Mouse (Mus musculus) spleen, adult 2 months (tissue): Measurements from ENCODE around the gene Fastk. TPM values are rescaled to one million over a fixed set of nuclear protein-coding genes. Genes with fewer than 3 reads are reported as not detected.

Experiments
- DNase-seq, 2 experiments: peaks; one replicate each; pipeline versions ENCODE4 v3.0.0 to v3.0.0-alpha.2; 2012 to 2021; ENCODE audit warnings: low spot score in 2 of 2, low read depth in 1 of 2
- H3K27ac ChIP-seq: fragments of 200-500 bp; 2 replicates; pipeline ENCODE4 v1.5.1; 2012; ENCODE audit warnings: low read length, inconsistent platforms; ENCODE audit not compliant: insufficient read depth
- H3K27me3 ChIP-seq: fragments of 200-500 bp; 2 replicates; pipeline ENCODE4 v1.6.1; 2012; ENCODE audit warnings: mild to moderate bottlenecking, moderate library complexity, low read length, inconsistent platforms; ENCODE audit not compliant: control insufficient read depth, insufficient read depth
- H3K36me3 ChIP-seq: fragments of 200-500 bp; 2 replicates; pipeline ENCODE4 v1.6.1; 2012; ENCODE audit warnings: mild to moderate bottlenecking, low read length, inconsistent platforms; ENCODE audit not compliant: control insufficient read depth, insufficient read depth
- H3K4me1 ChIP-seq: fragments of 200-500 bp; 2 replicates; pipeline ENCODE4 v1.6.1; 2011; ENCODE audit warnings: inconsistent platforms; ENCODE audit not compliant: control insufficient read depth, insufficient read depth, insufficient read length
- H3K4me3 ChIP-seq: fragments of 200-500 bp; 2 replicates; pipeline ENCODE4 v1.5.1; 2011; ENCODE audit warnings: mild to moderate bottlenecking, inconsistent platforms; ENCODE audit not compliant: insufficient read depth, insufficient read length; ENCODE audit errors: extremely low read depth
- CTCF ChIP-seq: fragments of 200-500 bp; IDR thresholded peaks from 2 replicates; pipeline ENCODE4 v1.5.1; 2011; ENCODE audit warnings: mild to moderate bottlenecking, inconsistent platforms; ENCODE audit not compliant: insufficient read depth, insufficient read length, insufficient replicate concordance; ENCODE audit errors: extremely low read depth
- POLR2A ChIP-seq: fragments of 200-500 bp; IDR thresholded peaks from 2 replicates; pipeline ENCODE4 v1.6.1; 2011; ENCODE audit warnings: low read depth, low read length, inconsistent platforms
- WGBS: fragments of 180-500 bp; shearing (Covaris S2); methylation state at CpG from one replicate; pipeline ENCODE4 v1.1.7; 2018; 5-methylcytosine and 5-hydroxymethylcytosine counted together
- polyA plus RNA-seq: library from polyadenylated mRNA; depleted of rRNA; stranded (reverse); fragments of >200 nt; gene quantifications from 2 replicates; pipeline ENCODE4 v1.2.3, GENCODE M21; 2012; rRNA removed

Gene Fastk
- polyA plus RNA-seq, 1 experiment, result 170 TPM

DNA sequence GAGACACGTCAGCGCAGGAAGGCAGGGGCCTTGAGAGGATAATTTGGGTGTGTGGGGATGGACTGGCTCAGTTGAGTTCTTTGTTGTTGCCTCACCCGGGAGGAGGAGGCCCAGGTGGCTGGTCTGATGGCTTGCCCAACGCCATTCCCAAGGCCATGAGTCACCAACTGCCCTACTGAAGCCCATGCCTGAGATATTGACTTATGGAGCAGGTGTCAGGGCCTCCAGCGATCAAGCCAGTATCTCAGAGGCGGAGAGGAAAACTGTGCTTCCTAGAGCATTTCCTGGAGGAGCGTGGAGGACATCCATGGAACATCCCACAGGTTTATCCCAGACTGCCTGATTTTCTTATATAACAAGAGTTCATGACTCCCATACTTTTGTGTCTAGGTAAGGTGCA is 52.4 kb downstream of the Fastk start:
- 92% methylated on average over 7 of the region's 7 CpGs for WGBS
- H3K27me3 ChIP-seq, result peaks cover 8% of the 10 kb centered on the region
- no peak overlapping the region for H3K27ac ChIP-seq
- H3K4me3 ChIP-seq, result no peak overlapping the region
- H3K4me1 ChIP-seq, result peaks cover 14% of the 10 kb centered on the region
- no peaks in the 10 kb centered on the region for H3K36me3 ChIP-seq
- no peak for DNase-seq
- no peak for TF ChIP-seq CTCF
- TF ChIP-seq POLR2A, result no peak

DNA sequence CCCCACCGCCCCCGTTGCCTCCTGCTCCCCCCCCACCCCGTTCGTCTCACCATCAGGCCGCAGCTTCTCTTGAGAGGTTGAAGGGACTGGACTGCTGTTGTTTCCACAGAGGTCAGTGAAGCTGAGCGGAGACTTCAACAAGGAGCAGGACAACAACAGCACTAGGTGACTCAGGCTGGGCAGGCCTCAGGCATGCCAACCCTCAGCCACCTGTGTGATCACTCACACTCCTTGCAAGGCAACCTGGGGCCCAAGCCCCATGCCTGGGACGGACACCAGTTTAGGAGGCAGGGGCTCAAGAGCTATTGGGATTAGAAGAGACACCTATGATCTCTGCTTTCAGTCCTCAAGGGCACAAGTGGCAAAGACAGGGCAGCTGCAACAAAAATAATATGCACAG is 53.2 kb downstream of the Fastk start, which contains the start of gene Atg9b:
Atg9b (minus strand) TSS at position 280 of the 400 bp plus-strand sequence.
- peaks cover 10% of the 10 kb centered on the region for H3K27me3 ChIP-seq
- TF ChIP-seq CTCF (no peak), POLR2A (no peak)
- DNase-seq, result no peak
- no peak within 1 kb of the TSS for H3K4me3 ChIP-seq
- 94% methylated on average over 7 of the region's 7 CpGs for WGBS
- no peak within 1 kb of the TSS for H3K27ac ChIP-seq
- H3K4me1 ChIP-seq, result peaks cover 17% of the 10 kb centered on the region
- H3K36me3 ChIP-seq, result no peaks in the 10 kb centered on the region

DNA sequence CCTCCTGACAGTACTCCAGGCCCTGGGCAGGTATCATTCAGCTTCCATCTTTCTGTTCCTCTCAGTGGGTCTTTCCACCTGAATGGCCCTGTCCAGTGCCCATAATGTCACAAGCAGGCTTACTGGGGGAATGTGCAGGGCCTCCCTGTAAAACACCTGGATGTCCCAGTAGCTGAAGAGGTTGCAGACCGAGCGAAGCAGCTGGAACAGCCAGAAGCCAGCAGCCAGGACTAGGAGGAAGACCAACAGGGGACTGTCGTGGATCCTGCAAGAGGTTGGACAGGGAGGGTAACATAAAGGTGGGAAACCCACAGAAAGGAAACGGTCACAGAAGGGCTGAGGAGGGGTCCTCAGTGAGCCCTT is 55.4 kb downstream of the Fastk start:
- H3K4me1 ChIP-seq, result peaks cover 17% of the 10 kb centered on the region
- no peak overlapping the region for H3K4me3 ChIP-seq
- peaks cover 10% of the 10 kb centered on the region for H3K27me3 ChIP-seq
- 86% methylated on average over 4 of the region's 4 CpGs for WGBS
- TF ChIP-seq CTCF, result no peak
- TF ChIP-seq POLR2A, result no peak
- no peaks in the 10 kb centered on the region for H3K36me3 ChIP-seq
- DNase-seq, result no peak
- H3K27ac ChIP-seq, result no peak overlapping the region

DNA sequence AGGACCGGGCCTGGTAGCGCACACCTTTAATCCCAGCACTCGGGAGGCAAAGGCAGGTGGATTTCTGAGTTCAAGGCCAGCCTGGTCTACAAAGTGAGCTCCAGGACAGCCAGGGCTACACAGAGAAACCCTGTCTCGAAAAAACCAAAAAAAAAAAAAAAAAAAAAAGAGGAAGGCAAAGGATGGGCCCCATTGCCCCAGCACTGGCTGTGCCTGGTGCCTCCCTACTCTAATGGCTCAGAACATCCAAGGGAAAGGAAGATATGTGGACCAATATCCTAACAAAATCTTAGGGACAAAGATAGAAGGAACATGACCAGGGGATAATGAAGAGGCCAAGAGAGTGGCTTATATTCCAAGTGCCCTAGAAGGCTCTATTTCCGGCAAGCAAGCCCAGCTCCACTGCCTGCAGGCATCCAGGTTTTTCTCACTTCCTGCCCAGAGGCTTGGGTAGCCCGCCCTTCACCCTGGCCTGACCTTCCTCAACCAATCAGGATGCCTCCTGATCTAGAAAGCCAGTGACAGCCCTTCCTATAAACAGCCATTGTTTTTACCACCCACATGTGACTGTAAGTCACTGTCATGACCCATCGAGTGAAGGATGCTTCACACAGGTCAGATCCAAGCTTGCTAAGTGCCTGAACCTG is 56.0 kb downstream of the Fastk start:
- Histone ChIP-seq H3K27me3 (peaks cover 10% of the 10 kb centered on the region), H3K4me1 (peaks cover 17% of the 10 kb centered on the region), H3K36me3 (no peaks in the 10 kb centered on the region), H3K27ac (no peak overlapping the region), H3K4me3 (no peak overlapping the region)
- no peak for TF ChIP-seq POLR2A
- no peak for TF ChIP-seq CTCF
- 51% methylated on average over 7 of the region's 7 CpGs for WGBS
- no peak for DNase-seq

Other genes starting within 250 kb of the Fastk start
- gene Kcnh2, start 93.7 kb downstream of the Fastk start, polyA plus RNA-seq, result 5.5 and 8.4 TPM in 2 replicates
- gene Nos3, start 80.5 kb downstream of the Fastk start, polyA plus RNA-seq, result 8.4 and 8.5 TPM in 2 replicates
- 0.71 and 1.2 TPM in 2 replicates for gene Atg9b, start 53.1 kb downstream of the Fastk start, polyA plus RNA-seq
- 31.3 and 35.7 TPM in 2 replicates for gene Abcb8, start 51.6 kb downstream of the Fastk start, polyA plus RNA-seq
- gene Asic3, start 31.9 kb downstream of the Fastk start, polyA plus RNA-seq, result 0.14 and 0.26 TPM in 2 replicates
- gene Cdk5, start 21.8 kb downstream of the Fastk start, polyA plus RNA-seq, result 33.7 and 43.1 TPM in 2 replicates
- gene Slc4a2, start 21.4 kb downstream of the Fastk start, polyA plus RNA-seq, result 47.5 and 50.5 TPM in 2 replicates
- gene Tmub1, start 2.6 kb upstream of the Fastk start, polyA plus RNA-seq, result 61.2 and 77.4 TPM in 2 replicates
- 44.7 and 50.0 TPM in 2 replicates for gene Agap3, start 6.9 kb upstream of the Fastk start, polyA plus RNA-seq
- gene Gbx1, start 81.9 kb upstream of the Fastk start, polyA plus RNA-seq, result not detected in 2 replicates
- 0.07 and 0.08 TPM in 2 replicates for gene Asb10, start 95.7 kb upstream of the Fastk start, polyA plus RNA-seq
- gene 4931409K22Rik, start 111.5 kb upstream of the Fastk start, polyA plus RNA-seq, result not detected in 2 replicates
- gene Abcf2, start 132.2 kb upstream of the Fastk start, polyA plus RNA-seq, result 30.6 and 43.3 TPM in 2 replicates
- 30.0 and 38.9 TPM in 2 replicates for gene Chpf2, start 141.5 kb upstream of the Fastk start, polyA plus RNA-seq
- gene Smarcd3, start 179.1 kb upstream of the Fastk start, polyA plus RNA-seq, result 2.5 and 3.4 TPM in 2 replicates
- gene Nub1, start 240.2 kb upstream of the Fastk start, polyA plus RNA-seq, result 33.8 and 48.8 TPM in 2 replicates